Mouse (Mus musculus) CD4-positive, CD25-positive, alpha-beta regulatory T cell (primary cell): ENCODE results near the gene Phkg1. TPM values are rescaled to one million over a fixed set of nuclear protein-coding genes. Genes with fewer than 3 reads are reported as not detected.

Source experiments
- polyA plus RNA-seq: library from polyadenylated mRNA; unstranded; fragments of 100-300 nt; shearing (Covaris generic); gene quantifications from one replicate; pipeline ENCODE4 v1.2.1, GENCODE M21; 2017

Gene Phkg1
- 0.28 TPM for polyA plus RNA-seq

DNA sequence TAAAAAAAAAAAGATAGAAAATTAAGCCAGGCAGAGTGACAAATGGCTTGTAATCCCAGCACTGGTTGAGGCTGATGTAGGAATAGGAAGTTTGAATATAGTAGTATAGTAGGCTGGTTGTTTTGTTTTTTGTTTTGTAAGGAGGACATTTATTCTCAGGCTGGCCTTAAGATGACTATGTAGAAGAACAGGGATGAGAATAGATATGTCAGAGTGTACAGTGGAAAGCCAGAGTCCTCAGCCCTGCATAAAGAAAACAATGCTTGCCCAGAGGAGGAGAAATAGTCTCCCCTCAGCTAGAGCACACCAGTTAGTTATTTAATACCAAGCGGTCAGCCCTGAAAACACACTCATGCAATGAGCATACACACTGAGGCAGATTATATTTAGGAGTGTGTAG is at the start of gene Phkg1:
Phkg1 (minus strand) TSS at position 101 of the 400 bp plus-strand sequence.

DNA sequence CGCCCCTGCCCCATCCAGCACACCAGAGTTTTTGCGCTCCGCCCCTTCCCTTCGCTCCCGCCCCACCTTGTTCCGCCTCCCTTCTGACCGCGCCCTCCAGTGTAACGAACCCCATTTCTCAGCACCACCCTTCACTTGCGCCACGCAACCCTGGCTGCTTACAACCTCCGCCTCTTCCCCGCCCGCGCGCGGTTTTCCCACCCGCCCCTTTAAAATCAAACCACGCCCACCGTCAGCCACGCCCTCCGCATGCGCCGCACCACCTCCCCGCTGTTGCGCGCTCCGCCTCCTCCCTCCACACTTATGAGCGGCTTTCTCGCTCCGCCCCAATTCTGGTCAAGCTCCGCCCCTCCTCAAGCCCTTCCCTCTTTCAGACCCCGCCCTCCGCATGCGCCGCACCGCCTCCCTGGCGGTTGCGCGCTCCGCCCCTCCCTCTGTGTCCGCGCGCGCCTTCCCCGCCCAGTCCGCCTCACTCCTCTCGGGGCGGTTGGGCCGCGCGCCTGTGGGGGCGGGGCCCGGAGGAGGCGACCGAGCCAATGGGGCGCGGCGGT is 43.2 kb upstream of the Phkg1 start, which contains the start of gene Vkorc1l1:
Vkorc1l1 (plus strand) TSS at position 476 of the 551 bp plus-strand sequence.

DNA sequence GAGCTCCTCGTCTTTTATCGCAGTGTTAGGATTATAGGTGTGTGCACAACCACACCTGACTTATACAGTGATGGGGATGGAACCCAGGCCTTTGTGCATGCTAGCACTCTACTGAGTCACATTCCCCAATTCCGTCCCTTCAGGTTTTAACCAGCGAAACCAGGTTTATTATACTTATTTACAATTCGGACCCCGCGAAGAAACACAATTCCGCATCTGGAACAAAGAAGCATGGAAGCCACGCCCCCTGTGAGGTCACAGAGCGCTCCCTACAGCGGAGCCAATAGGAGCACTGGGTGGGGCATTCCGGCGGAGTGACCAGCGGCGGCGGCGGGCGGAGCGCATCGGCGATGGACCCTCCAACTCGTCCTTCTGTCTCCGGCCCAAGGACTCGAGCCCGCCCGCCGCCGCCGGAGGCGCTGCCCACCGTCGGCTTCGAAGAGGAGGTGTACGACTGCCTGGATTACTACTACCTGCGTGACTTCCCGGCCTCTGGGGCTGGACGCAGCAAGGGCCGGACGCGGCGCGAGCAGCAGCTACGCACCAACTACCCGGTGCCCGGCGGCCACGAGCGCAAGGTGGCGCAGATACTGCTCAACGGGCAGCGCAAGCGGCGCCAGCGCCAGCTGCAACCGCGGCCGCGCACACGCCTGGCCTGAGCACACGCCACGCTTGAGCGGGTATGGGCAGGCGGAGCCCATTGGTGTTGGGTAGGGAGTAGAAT is 10.1 kb upstream of the Phkg1 start, which contains the start of gene Nupr1l:
Nupr1l (plus strand) TSS at position 299 of the 724 bp plus-strand sequence.

DNA sequence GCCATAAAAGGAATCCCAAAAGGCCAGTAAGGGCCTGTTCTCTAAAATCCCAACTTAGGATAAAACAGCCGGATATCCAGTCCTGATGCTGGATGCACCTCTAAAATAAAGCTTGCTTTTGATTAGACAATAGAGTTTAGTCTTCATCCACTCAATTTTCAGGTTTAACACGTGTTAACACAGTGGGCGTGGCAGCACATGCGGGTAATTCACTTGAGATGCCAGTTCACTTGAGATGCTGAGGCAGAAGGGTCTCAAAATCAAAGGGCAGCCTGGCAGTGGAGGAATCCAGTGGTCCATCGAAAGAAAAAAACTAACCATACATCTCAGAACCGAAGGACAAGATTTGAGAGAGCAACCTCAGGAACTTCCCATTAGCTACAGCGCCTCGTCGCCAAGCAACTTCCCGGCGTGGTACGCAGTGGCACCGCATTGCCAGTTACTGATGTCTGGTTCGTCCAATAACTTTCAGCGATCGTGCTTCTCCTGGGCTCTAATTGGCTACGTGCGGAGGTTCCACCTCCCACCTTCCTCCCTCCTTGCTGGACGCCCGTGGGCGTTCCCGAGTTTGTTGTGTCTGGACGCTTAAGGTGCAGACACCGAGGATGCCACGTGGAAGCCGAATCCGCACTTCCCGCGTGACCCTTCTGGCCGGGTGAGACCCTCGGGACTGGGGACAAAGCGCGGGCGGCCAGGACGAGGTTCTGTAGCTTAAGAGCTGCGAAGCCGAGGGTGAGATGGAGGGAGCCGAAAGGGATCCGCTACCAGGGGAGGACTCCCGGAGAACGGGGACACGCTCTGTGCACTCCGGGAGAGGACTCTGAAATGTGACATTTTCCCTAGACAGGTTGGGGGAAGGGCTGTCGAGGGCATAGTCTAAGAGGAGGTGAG is 2.9 kb downstream of the Phkg1 start, which contains the start of gene Zbed5:
Zbed5 (plus strand) TSS at position 526 of the 891 bp plus-strand sequence.

DNA sequence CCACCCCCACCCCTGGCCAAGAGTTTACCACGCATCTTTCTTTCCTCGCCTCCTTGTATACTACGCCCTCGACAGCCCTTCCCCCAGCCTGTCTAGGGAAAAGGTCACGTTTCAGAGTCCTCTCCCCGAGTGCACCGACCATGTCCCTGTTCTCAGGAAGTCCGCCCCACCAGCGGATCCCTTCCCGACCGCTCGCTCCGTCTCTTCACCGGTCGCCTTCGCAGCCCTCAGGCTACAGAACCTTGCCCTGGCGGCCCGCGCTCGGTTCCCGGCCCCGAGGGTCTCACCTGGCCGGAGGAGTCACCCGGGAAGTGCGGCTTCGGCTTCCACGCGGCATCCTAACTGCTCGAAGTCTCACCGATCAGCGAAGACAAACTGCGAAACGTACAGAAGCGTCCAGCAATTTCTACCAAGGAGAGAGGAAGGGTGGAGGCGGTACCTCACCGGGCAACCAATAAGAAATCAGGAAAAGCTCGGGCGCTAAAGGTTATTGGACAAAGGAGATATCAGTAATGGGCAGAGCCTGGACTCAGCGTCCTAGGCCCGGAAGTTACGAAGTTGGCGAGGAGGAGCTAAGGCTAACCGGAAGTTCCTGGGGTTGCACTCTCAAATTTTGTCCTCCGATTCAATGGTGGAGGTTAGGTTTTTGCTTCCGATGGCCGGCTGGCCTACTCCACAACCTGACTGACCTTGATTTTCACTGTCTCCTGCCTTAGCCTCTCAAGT is 11.3 kb downstream of the Phkg1 start, which contains the start of gene Chchd2:
Chchd2 (minus strand) TSS at position 560 of the 726 bp plus-strand sequence.

DNA sequence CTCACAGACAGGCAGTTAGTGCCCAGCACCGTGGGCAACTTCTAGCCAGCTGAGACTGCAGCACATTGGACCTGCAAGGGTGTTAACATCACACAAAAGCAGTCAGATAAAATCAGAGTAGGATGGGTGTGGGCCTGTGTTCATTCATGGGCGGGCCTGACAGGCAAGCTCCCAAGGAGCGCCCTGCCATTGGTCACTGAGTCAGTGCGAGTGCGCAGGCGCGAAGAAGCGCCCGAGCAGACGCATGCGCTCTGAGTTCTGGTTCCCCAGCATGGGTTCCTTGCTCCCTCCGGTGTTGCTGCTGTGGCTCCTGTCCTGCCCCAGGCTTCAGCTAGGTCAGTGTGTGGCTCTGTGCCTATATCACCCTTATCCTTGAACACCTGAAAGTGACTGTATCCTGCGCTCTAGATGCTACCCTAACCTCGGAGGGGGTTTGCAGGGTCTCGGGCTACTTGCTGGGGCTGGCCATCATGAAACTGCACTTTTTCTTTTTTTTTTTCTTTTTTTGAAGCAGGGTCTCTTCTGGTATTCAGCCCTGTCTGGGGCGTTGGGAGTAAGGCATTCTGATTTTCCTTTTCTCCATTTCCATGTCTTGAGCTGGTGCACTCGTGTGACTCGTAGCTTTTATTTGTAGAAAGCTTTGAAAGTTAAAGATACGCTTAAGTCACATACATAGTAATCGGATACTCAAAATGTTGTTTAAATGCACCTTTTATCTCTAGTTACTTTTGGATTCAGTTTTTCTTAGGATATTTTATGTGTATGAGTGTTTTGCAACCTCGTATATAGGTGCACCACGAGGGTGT is 51.4 kb downstream of the Phkg1 start, which contains the start of gene Sumf2:
Sumf2 (plus strand) TSS at position 235 of the 806 bp plus-strand sequence.

Other genes starting within 250 kb of the Phkg1 start
- 3.6 TPM for gene Zfp11, start 228.4 kb downstream of the Phkg1 start, polyA plus RNA-seq
- gene Sept14, start 190.0 kb downstream of the Phkg1 start, polyA plus RNA-seq, result 0.17 TPM
- gene Mrps17, start 183.1 kb downstream of the Phkg1 start, polyA plus RNA-seq, result 114 TPM
- gene Nipsnap2, start 173.5 kb downstream of the Phkg1 start, polyA plus RNA-seq, result 31.3 TPM
- 60.2 TPM for gene Psph, start 111.1 kb downstream of the Phkg1 start, polyA plus RNA-seq
- gene Sumf2, start 51.6 kb downstream of the Phkg1 start, polyA plus RNA-seq, result 25.1 TPM
- gene Chchd2, start 11.1 kb downstream of the Phkg1 start, polyA plus RNA-seq, result 464 TPM
- 3.1 TPM for gene Zbed5, start 2.8 kb downstream of the Phkg1 start, polyA plus RNA-seq
- gene Nupr1l, start 10.0 kb upstream of the Phkg1 start, polyA plus RNA-seq, result 0.75 TPM
- 15.9 TPM for gene Vkorc1l1, start 43.4 kb upstream of the Phkg1 start, polyA plus RNA-seq
- gene Gusb, start 104.5 kb upstream of the Phkg1 start, polyA plus RNA-seq, result 52.4 TPM
- 71.3 TPM for gene Asl, start 130.7 kb upstream of the Phkg1 start, polyA plus RNA-seq
- 43.6 TPM for gene Crcp, start 130.7 kb upstream of the Phkg1 start, polyA plus RNA-seq
- gene Tpst1, start 174.8 kb upstream of the Phkg1 start, polyA plus RNA-seq, result 11.0 TPM
- gene Kctd7, start 246.3 kb upstream of the Phkg1 start, polyA plus RNA-seq, result 6.5 TPM